Mouse (Mus musculus): ENCODE results near the gene Tex35. TPM values are rescaled to one million over a fixed set of nuclear protein-coding genes. Genes with fewer than 3 reads are reported as not detected.

Gene Tex35
- total RNA-seq, 2 experiments from 2014 or later: not detected

DNA sequence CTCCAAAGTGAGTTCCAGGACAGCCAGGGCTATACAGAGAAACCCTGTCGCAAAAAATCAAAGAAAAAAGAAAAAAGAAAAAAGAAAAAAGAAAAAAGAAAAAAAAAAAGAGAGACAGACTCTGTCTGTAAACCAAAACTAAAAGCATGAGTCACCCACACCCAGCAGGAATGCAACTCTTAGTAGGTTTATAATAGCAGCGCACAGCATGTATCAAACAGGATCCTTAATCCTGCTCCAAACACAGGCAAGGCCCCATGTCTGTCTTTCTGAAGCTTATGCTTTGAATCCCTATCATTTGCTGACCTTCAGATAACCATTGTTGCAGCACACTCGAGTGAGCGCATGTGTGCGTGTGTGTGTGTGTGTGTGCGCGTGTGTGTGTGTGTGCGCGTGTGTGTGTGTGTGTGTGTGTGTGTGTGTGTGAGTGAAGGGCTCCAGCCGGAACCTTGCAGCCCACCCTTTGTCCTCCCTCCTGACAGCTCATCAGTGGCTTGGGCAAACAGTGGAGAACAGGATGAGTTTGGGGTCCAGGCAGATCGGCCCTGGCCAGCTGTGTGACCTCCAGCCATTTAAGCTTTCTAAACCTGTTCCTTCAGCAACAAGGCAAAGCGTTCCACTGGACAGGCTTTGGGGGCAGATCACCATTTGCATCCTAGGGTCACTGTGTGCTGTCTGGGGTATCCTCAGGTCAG, 47.9 kb downstream of the Tex35 start:
- ATAC-seq (replicated peaks; ENCODE audit: low FRiP score, poor library complexity, severe bottlenecking): no peak

GRCm38 (mm10) chr1:157055901-157056300, 52.6 kb downstream of the Tex35 start:
- no peak for ATAC-seq (replicated peaks; ENCODE audit: low FRiP score, poor library complexity, severe bottlenecking)

- ATAC-seq (replicated peaks; ENCODE audit: low FRiP score, poor library complexity, severe bottlenecking): peak; percentile 62; the same call in 1 of the 2 replicates
Observed at GRCm38 (mm10) chr1:157055288-157055831, 53.1 kb downstream of the Tex35 start.

- no peak for ATAC-seq (replicated peaks; ENCODE audit: low FRiP score, poor library complexity, severe bottlenecking)
Observed at GRCm38 (mm10) chr1:157054659-157055058, 53.8 kb downstream of the Tex35 start.

- ATAC-seq (replicated peaks; ENCODE audit: low FRiP score, poor library complexity, severe bottlenecking): no peak
Observed at GRCm38 (mm10) chr1:157049886-157050285, 58.6 kb downstream of the Tex35 start.

Other genes starting within 250 kb of the Tex35 start
- gene Ralgps2, start 169.1 kb downstream of the Tex35 start, total RNA-seq (2015; ENCODE audit: low replicate concordance): 2.1 and 3.6 TPM in 2 replicates
- 3.1 and 6.6 TPM in 2 replicates for gene Ralgps2, start 169.1 kb downstream of the Tex35 start, total RNA-seq (2017; ENCODE audit: low replicate concordance)